Mouse (Mus musculus) testis, postnatal 10 days (tissue): ENCODE data around the gene Rps9.
"Not testable (repeated sequence)": the region's sequence is repeated elsewhere in the genome, so short reads cannot be mapped to it uniquely, and the experiment has no call there.

Source experiments
- DNase-seq: peaks from one replicate; pipeline ENCODE4 v3.0.0; 2021; ENCODE audit warnings: low spot score

The Rps9 gene

DNA sequence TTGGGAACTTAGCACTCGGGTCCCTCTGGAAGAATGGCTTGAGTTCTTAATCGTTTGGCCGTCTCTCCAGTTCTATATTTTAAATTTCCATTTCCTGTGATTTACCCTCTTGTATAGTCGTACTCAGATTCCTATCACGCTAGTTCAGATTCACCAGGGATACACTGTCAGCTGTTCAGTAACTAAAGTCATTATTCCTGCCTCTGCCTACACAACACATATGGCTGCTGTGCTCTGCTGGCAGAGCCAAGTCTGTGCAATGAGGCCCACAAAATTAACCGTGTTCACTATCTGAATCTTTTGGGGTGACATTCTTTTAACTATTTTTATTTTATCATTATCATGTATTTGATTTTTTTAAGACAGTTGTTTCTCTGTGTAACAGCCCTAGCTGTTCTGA is 5.3 kb upstream of the Rps9 start:
- no peak for DNase-seq

DNA sequence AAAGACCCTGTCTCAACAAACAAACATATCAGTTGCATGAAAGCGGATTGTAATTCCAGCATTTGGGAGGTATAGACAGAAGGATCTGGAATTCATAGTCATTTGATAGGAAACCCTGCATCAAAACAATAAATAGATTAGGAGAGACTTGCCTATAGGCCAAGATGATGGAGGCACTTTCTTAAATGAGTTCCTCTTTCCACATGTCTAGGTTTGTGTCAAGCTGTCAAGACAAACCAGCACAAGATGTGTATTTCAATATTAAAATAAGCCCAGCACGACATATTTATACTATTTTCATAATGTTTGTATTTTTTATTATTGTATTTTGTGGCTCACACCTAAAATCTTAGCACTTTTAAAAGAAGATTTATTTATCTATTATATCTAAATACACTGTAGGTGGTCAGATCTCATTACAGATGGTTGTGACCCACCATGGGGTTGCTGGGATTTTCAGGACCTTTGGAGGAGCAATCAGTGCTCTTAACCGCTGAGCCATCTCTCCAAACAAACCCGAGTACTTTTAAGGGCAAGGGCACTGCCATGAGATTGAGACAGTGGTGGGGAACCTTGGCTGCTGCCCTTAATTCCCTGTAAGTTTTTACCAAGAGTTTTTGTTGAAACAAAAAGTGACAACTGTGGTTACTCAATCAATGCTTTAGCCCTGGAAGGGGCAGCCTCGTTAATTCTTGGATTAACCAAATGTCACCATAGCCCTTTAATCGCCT is 480 bp upstream of the Rps9 start:
- no peak for DNase-seq

DNA sequence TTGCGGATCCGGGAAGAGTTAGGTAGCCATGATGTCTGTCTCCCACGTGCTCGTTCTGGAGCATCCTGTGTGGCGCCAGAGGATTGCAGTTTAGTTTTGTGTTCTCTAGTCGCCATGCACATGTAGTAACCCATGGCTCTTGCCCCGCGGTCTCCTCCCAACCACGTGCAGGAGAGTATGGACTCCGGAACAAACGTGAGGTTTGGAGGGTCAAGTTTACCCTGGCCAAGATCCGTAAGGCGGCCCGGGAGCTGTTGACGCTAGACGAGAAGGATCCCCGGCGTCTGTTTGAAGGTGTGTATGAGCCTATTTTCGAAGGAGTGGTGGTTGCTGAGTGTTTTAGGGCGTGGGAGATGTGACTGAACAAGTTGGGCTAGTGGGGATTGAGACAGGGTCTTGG is 682 bp downstream of the Rps9 start:
- DNase-seq, result no peak

DNA sequence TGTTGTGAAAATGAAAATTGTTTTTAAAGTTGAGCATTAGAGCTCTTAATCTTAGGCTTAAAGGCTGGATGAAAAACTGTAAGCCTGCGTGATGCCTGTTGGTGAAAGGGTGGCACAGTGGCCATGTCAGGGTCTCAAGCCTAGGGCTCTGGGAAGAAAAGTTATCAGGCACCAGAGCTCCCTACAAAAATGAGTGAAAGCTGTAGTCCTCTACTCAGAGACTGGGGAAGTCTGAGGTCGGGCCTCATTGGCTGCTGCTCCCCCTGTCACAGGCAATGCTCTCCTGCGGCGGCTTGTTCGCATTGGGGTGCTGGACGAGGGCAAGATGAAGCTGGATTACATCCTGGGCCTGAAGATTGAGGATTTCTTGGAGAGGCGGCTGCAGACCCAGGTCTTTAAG is 1.7 kb downstream of the Rps9 start:
- not testable (repeated sequence) for DNase-seq

DNA sequence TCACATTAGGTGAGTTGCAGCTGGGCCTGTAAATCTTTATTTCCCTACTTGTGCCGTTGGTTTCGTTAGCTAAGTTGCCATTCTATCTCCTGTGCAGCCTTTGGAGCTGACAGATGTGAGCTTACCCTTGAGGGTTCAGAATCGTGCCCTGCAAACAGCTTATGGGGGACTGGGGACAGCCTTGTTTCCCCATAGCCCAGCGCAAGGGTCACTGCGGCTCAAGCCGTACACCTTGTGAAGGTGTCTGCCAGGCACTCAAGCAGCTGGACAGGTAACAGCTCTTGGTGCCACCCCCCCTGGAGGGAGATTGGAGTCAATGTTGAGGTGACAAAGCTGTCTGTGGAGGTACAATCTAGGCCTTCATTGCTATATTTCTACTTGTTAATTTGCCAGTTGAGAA is 2.1 kb downstream of the Rps9 start:
- no peak for DNase-seq

DNA sequence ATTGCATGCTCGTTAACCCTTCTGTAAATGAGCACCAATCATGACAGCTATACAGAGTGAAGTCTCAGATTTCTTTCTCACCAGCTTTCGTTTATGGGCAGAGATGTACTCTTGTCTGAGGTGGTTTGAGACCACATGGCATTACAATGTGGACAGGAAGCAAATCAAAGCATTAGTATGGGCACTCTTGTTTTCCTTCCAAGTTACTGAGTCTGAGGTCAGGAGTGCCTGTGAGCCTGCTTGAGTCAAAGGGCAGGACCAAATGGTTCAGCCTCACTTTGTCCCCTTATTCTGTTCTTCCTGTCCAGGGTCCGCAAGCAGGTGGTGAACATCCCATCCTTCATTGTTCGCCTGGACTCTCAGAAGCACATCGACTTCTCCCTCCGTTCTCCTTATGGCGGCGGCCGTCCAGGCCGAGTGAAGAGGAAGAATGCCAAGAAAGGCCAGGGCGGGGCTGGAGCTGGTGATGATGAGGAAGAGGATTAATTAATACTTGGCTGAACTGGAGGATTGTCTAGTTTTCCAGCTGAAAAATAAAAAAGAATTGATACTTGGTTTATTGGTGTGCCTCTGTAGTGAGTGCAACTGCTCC is 2.6 kb downstream of the Rps9 start:
- DNase-seq, result no peak

DNA sequence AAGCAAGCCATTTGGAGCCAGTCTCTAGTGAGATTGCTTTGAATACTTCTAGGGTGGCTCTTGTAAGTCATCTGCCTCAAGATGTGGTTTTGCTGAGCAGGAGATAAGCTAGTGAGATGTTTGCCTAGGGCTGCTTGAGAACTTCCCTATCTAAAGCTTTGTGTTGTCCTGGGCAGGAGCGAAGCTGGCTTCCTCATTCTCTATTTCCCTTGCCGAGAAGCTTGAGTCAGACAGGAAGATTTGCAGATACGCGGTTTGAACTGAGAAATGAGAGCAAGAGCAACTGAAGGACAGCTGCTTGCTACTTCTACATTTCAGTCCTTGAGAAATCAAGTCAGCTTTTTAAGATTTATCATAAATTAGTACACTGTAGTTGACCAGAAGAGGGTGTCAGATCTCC is 3.2 kb downstream of the Rps9 start:
- no peak for DNase-seq

DNA sequence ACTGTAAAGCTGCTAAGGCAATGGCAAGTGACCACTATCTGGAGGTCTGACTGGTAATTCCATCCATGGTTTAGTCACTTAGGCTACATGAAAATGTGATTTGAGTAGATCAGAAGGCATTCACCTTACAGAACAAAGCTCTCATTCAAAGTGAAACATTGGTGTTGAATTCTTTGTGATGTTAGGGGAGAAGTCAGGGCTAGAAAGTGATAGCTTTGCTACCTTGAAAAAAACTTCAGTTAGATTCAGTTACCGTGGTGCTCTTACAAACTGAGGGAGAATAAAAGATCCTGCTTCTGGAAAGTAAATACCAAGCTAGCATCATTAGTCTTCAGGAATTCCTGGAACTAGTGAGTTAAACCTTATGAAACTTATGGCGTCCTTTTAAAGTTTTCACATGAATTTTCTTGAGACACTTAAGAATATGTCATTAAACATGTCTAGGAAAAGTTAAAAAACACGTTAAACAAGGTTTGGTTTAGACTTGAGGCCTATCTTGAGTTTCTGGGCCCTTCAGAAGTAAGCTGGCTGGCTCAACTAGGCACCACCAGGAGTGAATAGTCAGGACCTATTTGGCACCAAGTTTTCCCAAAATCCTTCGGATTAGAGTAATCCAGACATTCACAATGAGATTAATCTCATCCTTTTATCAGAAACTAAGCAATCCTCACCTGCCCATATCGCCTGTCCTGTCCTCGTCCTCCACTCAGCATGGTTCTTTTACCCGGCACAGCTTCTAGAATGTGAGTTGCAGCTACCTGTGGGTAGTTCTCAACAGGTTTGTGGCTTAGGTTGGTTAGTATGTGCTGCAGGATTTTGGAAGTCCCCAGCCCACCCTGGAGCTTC is 4.0 kb downstream of the Rps9 start:
- DNase-seq, result no peak

DNA sequence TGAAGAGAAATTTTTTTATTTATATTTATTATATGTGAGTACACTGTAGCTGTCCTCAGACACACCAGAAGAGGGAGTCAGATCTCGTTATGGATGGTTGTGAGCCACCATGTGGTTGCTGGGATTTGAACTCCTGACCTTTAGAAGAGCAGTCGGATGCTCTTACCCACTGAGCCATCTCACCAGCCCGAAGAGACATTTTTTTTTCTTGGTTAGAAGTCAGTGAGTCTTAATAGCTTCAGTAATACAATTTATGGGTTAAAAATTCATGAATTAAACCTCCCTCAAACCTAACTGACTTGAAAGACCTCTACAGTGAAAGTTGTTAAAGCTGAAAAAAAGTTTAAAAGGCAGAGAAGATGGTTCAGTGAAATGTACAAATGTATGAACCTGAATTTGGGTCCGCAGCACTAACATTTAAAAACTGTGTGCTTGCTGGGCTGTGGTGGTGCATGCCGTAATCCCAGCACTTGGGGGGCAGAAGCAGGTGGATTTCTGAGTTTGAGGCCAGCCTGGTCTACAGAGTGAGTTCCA is 4.7 kb downstream of the Rps9 start:
- not testable (repeated sequence) for DNase-seq

DNA sequence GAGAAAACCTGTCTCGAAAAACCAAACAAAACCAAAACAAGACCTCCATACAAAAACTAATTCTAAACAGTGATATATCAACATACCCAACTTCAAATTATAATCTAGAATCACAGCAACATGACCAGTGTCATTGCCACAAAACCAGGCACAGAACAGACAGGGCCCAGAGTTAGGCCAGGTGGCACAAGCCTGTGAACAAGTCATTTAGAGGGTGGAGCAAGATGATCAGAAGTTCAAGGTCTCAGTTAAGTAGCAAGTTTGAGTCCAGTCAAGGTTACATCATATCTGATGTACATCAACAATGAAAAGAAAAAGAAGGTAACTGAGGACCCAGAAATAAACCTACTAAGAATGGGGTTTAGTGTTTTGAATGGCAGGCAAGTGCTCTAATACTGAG is 5.2 kb downstream of the Rps9 start:
- DNase-seq, result no peak

DNA sequence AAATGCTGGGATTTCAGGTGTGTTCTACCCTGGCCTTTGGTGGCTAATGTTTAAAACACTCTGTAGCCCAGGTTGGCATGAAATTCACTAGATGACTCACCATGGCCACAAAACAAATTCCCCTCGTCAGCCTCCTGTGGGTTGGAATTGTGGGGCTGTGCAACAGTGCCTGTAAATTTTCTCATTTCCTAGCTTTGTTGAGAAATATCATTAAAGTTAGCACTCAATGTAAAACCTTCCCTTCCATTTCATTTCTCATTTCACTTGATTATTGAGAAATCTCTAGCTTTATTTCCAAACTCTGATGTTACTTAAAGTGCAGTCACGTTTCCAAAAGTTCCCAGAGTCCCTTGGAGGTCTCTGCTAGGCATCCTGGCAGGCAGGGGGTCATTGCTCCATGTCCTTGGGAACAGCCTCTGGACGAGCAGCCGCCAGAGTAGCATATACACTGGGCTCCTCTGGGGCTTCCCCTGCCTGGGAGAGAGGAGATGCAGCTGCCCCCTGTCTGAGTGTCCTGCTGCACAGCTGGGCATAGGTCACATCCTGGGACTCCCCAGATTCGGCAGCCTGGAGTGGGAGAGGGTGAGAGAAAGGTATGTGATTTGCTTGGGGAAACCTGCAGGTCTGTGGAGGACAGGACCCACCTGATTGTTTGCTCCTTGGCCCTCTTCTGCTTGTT is 8.6 kb downstream of the Rps9 start:
- DNase-seq, result no peak

DNA sequence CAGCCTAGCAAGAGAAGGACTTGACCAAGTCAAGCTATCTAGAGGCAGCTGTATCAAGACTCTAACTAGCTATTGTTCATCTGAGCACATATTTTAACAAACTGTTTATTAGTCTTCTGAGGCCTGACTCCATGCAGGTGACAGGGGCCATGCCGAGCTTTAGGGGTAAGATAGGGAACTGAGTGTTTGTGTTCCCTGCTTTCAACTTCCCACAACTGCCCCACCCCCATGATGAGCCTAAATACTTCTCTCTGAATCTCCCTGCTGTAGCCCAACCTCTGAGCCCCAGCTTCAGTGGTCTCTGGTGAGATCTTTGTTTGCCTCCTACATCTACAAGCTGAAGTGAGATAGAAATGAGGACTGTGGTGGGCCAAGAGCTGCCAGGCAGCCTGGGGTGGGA is 11.5 kb downstream of the Rps9 start:
- no peak for DNase-seq

DNA sequence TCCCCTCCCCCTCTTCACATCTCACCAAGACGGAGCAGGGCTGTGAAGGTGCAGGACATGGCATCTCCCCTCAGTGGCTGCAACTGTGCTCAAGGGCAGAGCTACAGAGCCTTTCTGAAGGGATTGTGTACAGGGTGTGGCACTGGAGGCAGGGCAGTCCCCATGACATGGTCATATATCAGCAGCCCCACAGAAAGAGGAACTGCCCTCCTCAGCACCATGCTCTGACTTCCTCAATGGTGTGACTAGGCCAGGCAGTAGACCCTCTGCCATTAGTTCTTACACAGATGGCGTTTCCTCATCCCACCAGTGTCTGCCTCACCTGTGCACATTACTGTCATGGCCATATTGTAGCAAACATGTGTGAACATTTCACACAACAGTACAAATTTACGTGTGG is 16.5 kb downstream of the Rps9 start, which contains the start of gene Pirb:
Gene Pirb, minus strand, starts transcription at position 124 of the 400 bp plus-strand sequence.
- DNase-seq, result not testable (repeated sequence)

DNA sequence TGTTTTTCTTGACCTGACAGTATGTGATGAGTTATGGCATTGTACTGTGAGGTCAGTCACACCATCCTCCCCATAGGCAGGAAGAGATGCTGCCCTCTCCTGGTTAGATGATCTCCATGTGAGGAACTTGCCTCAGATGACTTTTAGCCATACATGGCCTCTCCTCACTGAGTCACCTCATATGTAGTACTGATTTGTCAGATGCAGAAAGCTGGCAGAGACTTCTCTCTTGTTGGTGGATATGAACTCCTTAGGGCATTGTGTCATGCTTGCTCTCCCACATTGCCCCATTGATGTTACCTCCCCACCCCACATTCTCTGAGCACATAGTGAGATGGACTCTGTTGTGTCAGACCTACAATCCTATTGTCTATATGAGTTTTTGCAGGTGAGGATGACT is 21.7 kb downstream of the Rps9 start:
- DNase-seq, result not testable (repeated sequence)

DNA sequence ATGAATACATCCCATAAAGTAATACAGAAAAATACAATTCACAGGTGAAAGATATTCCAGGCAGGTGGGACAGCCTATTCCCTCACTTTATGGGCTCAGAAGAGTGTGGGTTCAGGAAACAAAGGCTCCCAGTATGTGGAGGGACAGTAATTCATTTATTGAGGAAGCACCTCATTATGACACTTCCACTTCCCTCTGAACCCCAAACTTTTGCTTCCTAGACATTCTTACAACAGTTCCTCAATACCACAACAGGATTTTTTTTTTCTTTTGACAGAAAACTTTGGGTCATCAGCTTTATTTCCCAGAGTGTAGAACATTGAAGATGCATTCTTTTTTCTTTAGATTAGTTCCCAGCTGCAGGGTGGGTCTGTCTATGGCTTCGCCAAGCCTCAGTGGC is 28.9 kb downstream of the Rps9 start:
- not testable (repeated sequence) for DNase-seq
